Mouse (Mus musculus) small intestine, adult 2 months (tissue): Measurements from ENCODE around the gene Ssbp3.

Experiments used
- CTCF ChIP-seq: fragments of 200-500 bp; IDR thresholded peaks from 2 replicates; pipeline ENCODE4 v1.5.1; 2012; ENCODE audit warnings: low read depth, mild to moderate bottlenecking, control low read depth, inconsistent platforms, low read length, moderate library complexity, mixed read lengths; ENCODE audit not compliant: insufficient replicate concordance, insufficient read length; ENCODE audit errors: extremely low read depth
- POLR2A ChIP-seq: fragments of 200-500 bp; IDR thresholded peaks from 2 replicates; pipeline ENCODE4 v1.6.1; 2012; ENCODE audit warnings: low read depth, mild to moderate bottlenecking, control low read depth, inconsistent platforms, low read length, moderate library complexity

GRCm38 (mm10) chr4:107001259-107001810 lies 90.8 kb downstream of the Ssbp3 start:
- no peak for TF ChIP-seq POLR2A
- TF ChIP-seq CTCF: no peak
